Mouse (Mus musculus) heart, postnatal 0 days (tissue): ENCODE data around the gene Zfand5.

ENCODE experiments used
- CTCF ChIP-seq: IDR thresholded peaks from 2 replicates; pipeline ENCODE4 v1.5.1; 2016; ENCODE audit warnings: antibody characterized with exemption, control low read depth, low read depth
- EP300 ChIP-seq: IDR thresholded peaks from 2 replicates; pipeline ENCODE4 v1.6.1; 2016; ENCODE audit warnings: antibody characterized with exemption, low read depth

DNA sequence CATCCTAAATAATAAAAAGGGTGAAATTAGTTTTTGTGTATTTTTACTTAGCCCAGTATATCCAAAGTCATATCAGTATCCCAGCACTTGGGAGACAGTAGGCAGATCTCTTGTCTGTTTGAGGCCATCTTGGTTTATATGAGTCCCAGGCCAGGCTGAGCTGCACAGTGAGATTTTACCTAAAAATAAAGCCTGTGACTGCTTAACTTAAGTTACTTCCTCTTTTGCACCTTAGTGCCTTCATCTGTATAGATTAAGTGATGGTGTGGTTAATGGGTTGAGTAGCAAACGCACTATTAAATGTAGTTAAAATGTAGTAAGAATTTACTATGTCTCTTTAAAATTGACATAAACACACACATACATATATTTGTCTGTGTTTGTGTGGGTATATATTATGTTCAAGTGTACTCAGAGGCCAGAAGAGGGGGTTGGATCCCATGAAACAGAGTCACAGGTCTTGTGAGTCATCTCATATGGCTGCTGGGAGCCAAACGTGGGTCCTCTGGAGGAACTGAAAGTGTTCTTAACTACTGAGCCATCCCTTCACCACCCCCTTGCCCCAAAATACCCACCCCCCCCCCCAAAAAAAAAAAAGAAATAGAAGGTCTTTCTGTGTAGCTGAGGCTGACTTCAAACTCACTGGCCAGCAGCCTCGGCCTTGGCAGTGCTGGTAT, 14.5 kb downstream of the Zfand5 start:
- TF ChIP-seq CTCF (no peak), EP300 (no peak)
